ENCODE assay signal across 9 mouse cellular contexts in genomic region chr7:126582759-126583158, GRCm38 (mm10). TPM values are rescaled to one million over a fixed set of nuclear protein-coding genes. Genes with fewer than 3 reads are reported as not detected.
A peak's percentile ranks its signal among the peaks of the same experiment; 100 is the strongest.
DNase-seq lines count a peak whose midpoint lies in the region; ATAC-seq and TF ChIP-seq lines count a peak whose summit lies in the region.
"Had no signal": no experiment of that assay in that cellular context is flagged by ENCODE, and none has a peak within 500 bp of the region (broad histone marks: within the 10 kb centered on the region; RNA-seq: fewer than 3 reads in every experiment).

No protein-coding gene starts in this region.

- no peak overlapping the region for H3K27ac ChIP-seq in cortical plate, adult 2 months (ENCODE audit: insufficient read depth, low read length)
- H3K27ac ChIP-seq in limb, embryonic 15.5 days, result peak overlapping the region; percentile 91
- H3K27ac ChIP-seq in midbrain, postnatal 0 days (ENCODE audit: low read depth, low read length), result 0 out of 2 replicates have a peak overlapping the region, but pooled peaks have one; percentile 67

- no peak for TF ChIP-seq CTCF in cortical plate, adult 2 months (IDR thresholded peaks at IDR 0.05; ENCODE audit: extremely low read depth, insufficient read depth, low read length)
- no peak for TF ChIP-seq CTCF in midbrain, postnatal 0 days (IDR thresholded peaks at IDR 0.05)

- H3K27me3 ChIP-seq in limb, embryonic 15.5 days, result peaks cover 8% of the 10 kb centered on the region; the same call in 1 of the 2 replicates
- no peaks in the 10 kb centered on the region; the same call in 1 of the 2 replicates for H3K27me3 ChIP-seq in midbrain, postnatal 0 days (ENCODE audit: insufficient read depth, low read length)

- peak overlapping the region; percentile 42 for H3K4me3 ChIP-seq in cortical plate, adult 2 months (ENCODE audit: insufficient read depth, low read length)
- H3K4me3 ChIP-seq in limb, embryonic 15.5 days, result peak overlapping the region; percentile 61
- H3K4me3 ChIP-seq in midbrain, postnatal 0 days (ENCODE audit: low read depth, low read length), result peak overlapping the region; percentile 55

- TF ChIP-seq POLR2A in cortical plate, adult 2 months (IDR thresholded peaks at IDR 0.05; ENCODE audit: extremely low read depth, insufficient read depth, low read length), result no peak

- H3K4me2 ChIP-seq in limb, embryonic 15.5 days, result peak overlapping the region; percentile 88
- peak overlapping the region; percentile 83 for H3K4me2 ChIP-seq in midbrain, postnatal 0 days (ENCODE audit: low read depth, low read length, poor library complexity, severe bottlenecking)

- intact Hi-C loops in gastrocnemius, postnatal 14 days (cut with DNase I; ENCODE audit: low total_unique reads), result no loop called here

- no peaks in the 10 kb centered on the region for H3K4me1 ChIP-seq in cortical plate, adult 2 months (ENCODE audit: control insufficient read depth, insufficient read depth, low read length)
- peaks cover 20% of the 10 kb centered on the region for H3K4me1 ChIP-seq in limb, embryonic 15.5 days
- H3K4me1 ChIP-seq in midbrain, postnatal 0 days (ENCODE audit: insufficient read depth, low read length), result no peaks in the 10 kb centered on the region

- peaks cover 14% of the 10 kb centered on the region for H3K36me3 ChIP-seq in limb, embryonic 15.5 days
- 0 out of 2 replicates have a peak, but pooled peaks cover 5% of the 10 kb centered on the region for H3K36me3 ChIP-seq in midbrain, postnatal 0 days (ENCODE audit: insufficient read depth, low read length)

- H3K9me3 ChIP-seq in limb, embryonic 15.5 days, result no peaks in the 10 kb centered on the region
- no peaks in the 10 kb centered on the region for H3K9me3 ChIP-seq in midbrain, postnatal 0 days (ENCODE audit: low read length)

- ATAC-seq in limb, embryonic 15.5 days (ENCODE audit: insufficient number of reproducible peaks, low FRiP score, low TSS enrichment, low read depth), result peak; percentile 30
- peak; percentile 38 for ATAC-seq in midbrain, postnatal 0 days (ENCODE audit: low FRiP score)
- no peak for ATAC-seq in CD4-positive, CD25-positive, alpha-beta regulatory T cell, adult 4 months

- H3K9ac ChIP-seq in limb, embryonic 15.5 days, result peak overlapping the region; percentile 40
- peak overlapping the region; percentile 54 for H3K9ac ChIP-seq in midbrain, postnatal 0 days (replicated peaks; ENCODE audit: low read length, poor library complexity, severe bottlenecking)

- DNase-seq in gastrocnemius, postnatal 14 days, result peak; percentile 22
- DNase-seq in gastrocnemius, postnatal 4 days (ENCODE audit: low spot score in 2 of 2), result no peak
- DNase-seq in ES-CJ7 (ENCODE audit: low read depth, low spot score), result peak; percentile 51
- DNase-seq in heart, postnatal 4 days, result peak; percentile 46
- peak; percentile 15 for DNase-seq in midbrain, postnatal 0 days (ENCODE audit: low spot score)

- WGBS in limb, embryonic 15.5 days, result 2% methylated on average over 20 of the region's 20 CpGs
- WGBS in midbrain, postnatal 0 days, result 4% methylated on average over 20 of the region's 20 CpGs

RNA-seq across cellular contexts. Expression of gene Apobr, which starts 2.0 kb away (rescaled TPM):
- total RNA-seq in gastrocnemius, postnatal 14 days (2021), result under 1 TPM; 0.55 to 0.88 TPM
- total RNA-seq in gastrocnemius, postnatal 4 days (2021), result 1 to 10 TPM in 1 of 2 experiments, under 1 TPM in 1; 0.83 to 1.4 TPM
- polyA plus RNA-seq in cortical plate, adult 2 months (2012; rRNA removed), result 0.84 and 0.93 TPM in 2 replicates
- under 1 TPM; 0.21 to 0.95 TPM for total RNA-seq in heart, postnatal 4 days (2021)
- polyA plus RNA-seq in limb, embryonic 15.5 days (2015; fragmentation: Nextera tagmentation; extraction: Ambion mirVana), result 0.79 and 1.9 TPM in 2 replicates
- 0.38 TPM in 1 of 2 replicates, not detected in the other for total RNA-seq in midbrain, postnatal 0 days (2014; rRNA removed)
- polyA plus RNA-seq in midbrain, postnatal 0 days (2015; fragmentation: Nextera tagmentation; extraction: Ambion mirVana), result 0.58 and 0.82 TPM in 2 replicates
- polyA plus RNA-seq in CD4-positive, CD25-positive, alpha-beta regulatory T cell, adult 4 months (2017; shearing (Covaris generic)), result 1 to 10 TPM in 1 of 2 experiments, under 1 TPM in 1; 0.36 to 1.5 TPM

RNA-seq across cellular contexts. Expression of gene Cln3, which starts 2.9 kb away (rescaled TPM):
- 1 to 10 TPM; 6.5 to 7.6 TPM for total RNA-seq in gastrocnemius, postnatal 14 days (2021)
- total RNA-seq in gastrocnemius, postnatal 4 days (2021), result 10 to 100 TPM; 11.8 to 14.1 TPM
- polyA plus RNA-seq in cortical plate, adult 2 months (2012; rRNA removed), result 41.8 and 42.3 TPM in 2 replicates
- total RNA-seq in heart, postnatal 4 days (2021), result 10 to 100 TPM; 13.4 to 14.0 TPM
- 32.7 and 37.7 TPM in 2 replicates for polyA plus RNA-seq in limb, embryonic 15.5 days (2015; fragmentation: Nextera tagmentation; extraction: Ambion mirVana)
- 32.1 and 38.9 TPM in 2 replicates for total RNA-seq in midbrain, postnatal 0 days (2014; rRNA removed)
- 23.9 and 31.2 TPM in 2 replicates for polyA plus RNA-seq in midbrain, postnatal 0 days (2015; fragmentation: Nextera tagmentation; extraction: Ambion mirVana)
- polyA plus RNA-seq in CD4-positive, CD25-positive, alpha-beta regulatory T cell, adult 4 months (2017; shearing (Covaris generic)), result 100 to 1,000 TPM in 1 of 2 experiments, 10 to 100 TPM in 1; 79.9 to 150 TPM

RNA-seq across cellular contexts. Expression of gene Il27, which starts 12.0 kb away (rescaled TPM):
- total RNA-seq in gastrocnemius, postnatal 14 days (2021), result not detected
- total RNA-seq in gastrocnemius, postnatal 4 days (2021), result not detected
- polyA plus RNA-seq in cortical plate, adult 2 months (2012; rRNA removed), result 0.19 TPM in 1 of 2 replicates, not detected in the other
- not detected for total RNA-seq in heart, postnatal 4 days (2021)
- polyA plus RNA-seq in limb, embryonic 15.5 days (2015; fragmentation: Nextera tagmentation; extraction: Ambion mirVana), result not detected in 2 replicates
- total RNA-seq in midbrain, postnatal 0 days (2014; rRNA removed), result not detected in 2 replicates
- not detected in 2 replicates for polyA plus RNA-seq in midbrain, postnatal 0 days (2015; fragmentation: Nextera tagmentation; extraction: Ambion mirVana)
- not detected for polyA plus RNA-seq in CD4-positive, CD25-positive, alpha-beta regulatory T cell, adult 4 months (2017; shearing (Covaris generic))
- total RNA-seq: heart, postnatal 36 days had no signal

RNA-seq across cellular contexts. Expression of gene Eif3c, which starts 16.5 kb away (rescaled TPM):
- 100 to 1,000 TPM; 135 to 136 TPM for total RNA-seq in gastrocnemius, postnatal 14 days (2021)
- 100 to 1,000 TPM; 181 to 184 TPM for total RNA-seq in gastrocnemius, postnatal 4 days (2021)
- 102 and 103 TPM in 2 replicates for polyA plus RNA-seq in cortical plate, adult 2 months (2012; rRNA removed)
- total RNA-seq in heart, postnatal 4 days (2021), result 100 to 1,000 TPM; 159 to 161 TPM
- 173 and 191 TPM in 2 replicates for polyA plus RNA-seq in limb, embryonic 15.5 days (2015; fragmentation: Nextera tagmentation; extraction: Ambion mirVana)
- total RNA-seq in midbrain, postnatal 0 days (2014; rRNA removed), result 111 and 123 TPM in 2 replicates
- 179 and 213 TPM in 2 replicates for polyA plus RNA-seq in midbrain, postnatal 0 days (2015; fragmentation: Nextera tagmentation; extraction: Ambion mirVana)
- 100 to 1,000 TPM; 228 to 250 TPM for polyA plus RNA-seq in CD4-positive, CD25-positive, alpha-beta regulatory T cell, adult 4 months (2017; shearing (Covaris generic))

RNA-seq across cellular contexts. Expression of gene Nupr1, which starts 47.9 kb away (rescaled TPM):
- 10 to 100 TPM; 15.4 to 18.3 TPM for total RNA-seq in gastrocnemius, postnatal 14 days (2021)
- 10 to 100 TPM; 18.2 to 21.6 TPM for total RNA-seq in gastrocnemius, postnatal 4 days (2021)
- polyA plus RNA-seq in cortical plate, adult 2 months (2012; rRNA removed), result 21.6 and 23.1 TPM in 2 replicates
- total RNA-seq in heart, postnatal 4 days (2021), result 1 to 10 TPM; 5.7 to 6.8 TPM
- polyA plus RNA-seq in limb, embryonic 15.5 days (2015; fragmentation: Nextera tagmentation; extraction: Ambion mirVana), result 29.8 and 41.9 TPM in 2 replicates
- total RNA-seq in midbrain, postnatal 0 days (2014; rRNA removed), result 5.7 and 9.9 TPM in 2 replicates
- 16.9 and 21.4 TPM in 2 replicates for polyA plus RNA-seq in midbrain, postnatal 0 days (2015; fragmentation: Nextera tagmentation; extraction: Ambion mirVana)
- polyA plus RNA-seq in CD4-positive, CD25-positive, alpha-beta regulatory T cell, adult 4 months (2017; shearing (Covaris generic)), result under 1 TPM in 1 of 2 experiments, not detected in 1; 0.42 TPM

Comparison
In these comparisons a context has a peak if more than half of its experiments do, and no peak if none do; other contexts are left out.
1. DNase-seq: peak in gastrocnemius, postnatal 14 days (single experiment), ES-CJ7 (single experiment), heart, postnatal 4 days (single experiment) and midbrain, postnatal 0 days (single experiment); none in gastrocnemius, postnatal 4 days (0 of 2).
2. Peak in every context shown above with its lines, with median percentiles within 50 percentile points of each other: H3K4me3 ChIP-seq.